Mouse (Mus musculus) intestine, embryonic 16.5 days (tissue): ENCODE results near the gene Rassf2. TPM values are rescaled to one million over a fixed set of nuclear protein-coding genes. Genes with fewer than 3 reads are reported as not detected.

Source experiments
- ATAC-seq: fragments of 200-750 bp; cut with Nextera tagmentation; 2 replicates; pipeline ENCODE4 v1.8.0; 2017; ENCODE audit warnings: moderate TSS enrichment, moderate library complexity
- H3K27ac ChIP-seq: fragments of 300-500 bp; sonication (generic); 2 replicates; pipeline ENCODE4 v1.5.1; 2014; ENCODE audit warnings: mild to moderate bottlenecking, low read length
- H3K27me3 ChIP-seq: fragments of 300-500 bp; sonication (generic); replicated peaks from 2 replicates; pipeline ENCODE4 v1.6.1; 2014; ENCODE audit warnings: low read length, control low read depth, mixed read lengths; ENCODE audit not compliant: control insufficient read depth, insufficient read depth
- H3K36me3 ChIP-seq: fragments of 300-500 bp; sonication (generic); 2 replicates; pipeline ENCODE4 v1.6.1; 2014; ENCODE audit warnings: low read length, control low read depth; ENCODE audit not compliant: control insufficient read depth, insufficient read depth
- H3K4me1 ChIP-seq: fragments of 300-500 bp; sonication (generic); 2 replicates; pipeline ENCODE4 v1.6.1; 2014; ENCODE audit warnings: low read length, control low read depth, mixed read lengths; ENCODE audit not compliant: control insufficient read depth, insufficient read depth
- H3K4me2 ChIP-seq: fragments of 300-500 bp; sonication (generic); 2 replicates; pipeline ENCODE4 v1.6.1; 2014; ENCODE audit warnings: low read depth, low read length, control low read depth
- H3K4me3 ChIP-seq: fragments of 300-500 bp; sonication (generic); 2 replicates; pipeline ENCODE4 v1.5.1; 2014; ENCODE audit warnings: mild to moderate bottlenecking, low read length
- H3K9ac ChIP-seq: fragments of 300-500 bp; sonication (generic); 2 replicates; pipeline ENCODE4 v1.6.1; 2014; ENCODE audit warnings: low read depth, low read length
- H3K9me3 ChIP-seq: fragments of 300-500 bp; sonication (generic); 2 replicates; pipeline ENCODE4 v1.6.1; 2016; ENCODE audit warnings: low read length, control low read depth; ENCODE audit not compliant: control insufficient read depth
- WGBS: fragments of 180-500 bp; shearing (Covaris S2); extraction: QIAGEN DNeasy Blood & Tissue Kit; methylation state at CpG from one replicate; pipeline ENCODE4 v1.1.7; 2014; 5-methylcytosine and 5-hydroxymethylcytosine counted together
- polyA plus RNA-seq: library from polyadenylated mRNA; unstranded; fragments of >200 nt; fragmentation: Nextera tagmentation; extraction: Ambion mirVana; gene quantifications from 2 replicates; pipeline ENCODE4 v1.2.1, GENCODE M21; 2015

Gene Rassf2
- polyA plus RNA-seq, 1 experiment from 2014 or later, result 8.2 TPM

DNA sequence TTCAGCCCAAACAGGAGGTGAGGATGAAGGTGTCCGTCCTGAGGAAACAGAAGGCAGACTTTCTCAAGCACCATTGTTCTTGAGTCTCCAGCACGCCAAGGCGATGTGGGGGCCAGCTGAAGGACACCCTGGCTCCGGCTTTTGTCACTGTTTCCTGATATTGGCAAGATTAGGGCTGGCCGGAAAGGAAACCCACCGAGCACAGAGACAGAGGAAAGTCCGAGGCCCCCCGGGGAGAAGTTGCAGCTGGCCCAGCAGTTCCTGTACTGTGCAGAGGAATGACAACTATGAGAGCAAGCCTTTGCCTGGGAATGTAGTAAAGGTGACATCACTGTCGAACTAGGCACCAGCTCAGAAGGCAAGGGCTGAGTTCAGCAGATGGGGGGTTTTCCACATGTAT is 49.2 kb downstream of the Rassf2 start:
- Histone ChIP-seq H3K9ac (peak overlapping the region; percentile 11; the same call in 1 of the 2 replicates), H3K4me1 (no peaks in the 10 kb centered on the region), H3K27me3 (no peaks in the 10 kb centered on the region), H3K27ac (peak overlapping the region; percentile 25; the same call in 1 of the 2 replicates), H3K9me3 (no peaks in the 10 kb centered on the region), H3K4me2 (no peak overlapping the region), H3K4me3 (no peak overlapping the region), H3K36me3 (no peaks in the 10 kb centered on the region)
- peak; percentile 73 for ATAC-seq
- WGBS, result 37% methylated on average over 9 of the region's 9 CpGs

DNA sequence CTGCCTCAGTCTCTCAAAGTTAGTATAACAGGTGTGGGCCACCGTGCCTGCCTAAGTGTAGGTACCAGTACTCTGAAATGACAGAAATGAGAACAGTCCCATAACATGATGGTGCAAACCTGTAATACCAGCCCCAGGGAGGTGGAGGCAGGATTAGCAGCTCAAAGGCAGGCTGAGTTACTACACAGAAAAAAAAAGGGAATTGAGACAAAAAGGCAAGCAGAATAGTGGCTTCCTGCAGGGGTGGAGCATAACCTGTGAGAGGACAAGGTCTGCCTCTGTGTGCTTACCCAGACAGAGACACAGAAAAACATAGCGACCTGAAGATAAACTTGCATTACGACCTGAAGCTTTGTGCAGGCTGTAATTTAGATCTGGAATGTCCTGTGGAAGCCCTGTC is 53.4 kb downstream of the Rassf2 start:
- WGBS, result 57% methylated on average over 3 of the region's 3 CpGs

DNA sequence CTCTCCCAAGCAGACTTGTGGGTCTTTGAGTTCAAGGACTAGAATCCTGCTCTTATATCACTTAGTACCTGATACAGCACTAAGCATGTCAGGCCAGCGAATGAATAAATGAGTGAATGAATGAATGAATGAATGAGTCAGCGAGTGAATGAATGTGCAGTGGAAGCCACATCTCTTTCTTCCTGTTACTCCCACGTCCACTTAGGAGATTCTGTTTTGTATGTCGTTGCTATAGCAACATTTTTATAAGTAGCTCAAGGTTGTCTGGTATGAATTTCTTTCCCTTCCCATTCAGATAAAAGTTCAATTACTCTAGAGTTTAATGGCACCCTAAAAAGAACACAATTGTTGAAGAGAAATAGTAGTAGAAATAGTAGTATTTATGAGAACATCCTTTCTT is 59.0 kb downstream of the Rassf2 start:
- Histone ChIP-seq H3K4me1 (no peaks in the 10 kb centered on the region), H3K9ac (no peak overlapping the region), H3K9me3 (no peaks in the 10 kb centered on the region), H3K4me2 (no peak overlapping the region), H3K36me3 (no peaks in the 10 kb centered on the region), H3K4me3 (no peak overlapping the region), H3K27ac (no peak overlapping the region), H3K27me3 (no peaks in the 10 kb centered on the region)
- ATAC-seq, result no peak
- 75% methylated on average over 4 of the region's 4 CpGs for WGBS

More for the DNA sequence above, 53.4 kb downstream of the Rassf2 start:
- H3K4me3 ChIP-seq, result no peak overlapping the region
- ATAC-seq, result no peak
- no peaks in the 10 kb centered on the region for H3K9me3 ChIP-seq
- no peaks in the 10 kb centered on the region for H3K4me1 ChIP-seq
- no peak overlapping the region for H3K27ac ChIP-seq
- no peaks in the 10 kb centered on the region for H3K27me3 ChIP-seq
- no peaks in the 10 kb centered on the region for H3K36me3 ChIP-seq
- no peak overlapping the region for H3K9ac ChIP-seq
- no peak overlapping the region for H3K4me2 ChIP-seq

DNA sequence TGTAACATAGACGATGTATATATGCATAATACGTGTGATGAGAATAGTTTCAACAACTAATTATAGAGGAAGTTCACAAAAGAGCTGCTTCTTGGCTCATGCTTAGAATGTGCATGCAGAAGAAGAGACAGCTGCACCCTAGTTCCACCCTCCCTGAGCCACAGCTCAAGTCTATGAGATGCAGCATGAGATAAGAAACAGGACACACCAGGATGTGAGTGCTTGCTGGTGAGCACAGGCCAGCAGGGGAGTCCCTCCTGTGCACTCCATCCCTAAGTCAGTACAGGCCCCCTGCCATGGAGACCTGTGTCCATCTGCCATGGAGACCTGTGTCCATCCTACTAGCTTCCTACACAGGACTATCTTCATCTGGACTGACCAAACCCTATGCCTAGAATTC is 59.5 kb downstream of the Rassf2 start:
- Histone ChIP-seq H3K27ac (no peak overlapping the region), H3K27me3 (no peaks in the 10 kb centered on the region), H3K4me1 (no peaks in the 10 kb centered on the region), H3K4me3 (no peak overlapping the region), H3K9me3 (no peaks in the 10 kb centered on the region), H3K4me2 (no peak overlapping the region), H3K36me3 (no peaks in the 10 kb centered on the region), H3K9ac (no peak overlapping the region)
- WGBS, result 95% methylated on average over 2 of the region's 2 CpGs
- ATAC-seq, result no peak

DNA sequence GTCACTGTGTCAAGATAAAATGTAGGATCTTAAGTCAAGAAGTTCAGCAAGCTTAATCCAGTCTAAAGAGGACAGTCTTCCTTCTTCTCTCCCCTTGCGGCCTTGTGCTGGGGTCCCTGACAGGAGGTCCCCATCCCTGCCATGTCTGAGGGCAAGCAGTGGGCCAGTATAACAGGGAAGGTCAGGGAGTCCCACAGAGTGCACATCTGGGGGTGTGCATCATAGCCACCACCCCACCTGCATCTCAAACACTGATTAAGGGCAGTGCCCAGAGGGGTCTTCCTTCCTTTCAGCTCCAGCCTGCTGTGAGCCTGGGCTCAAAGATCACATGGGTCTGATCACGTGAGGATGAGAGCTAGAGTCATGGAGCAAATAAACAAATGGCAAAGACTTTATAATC is 68.4 kb downstream of the Rassf2 start:
- no peak for ATAC-seq
- Histone ChIP-seq H3K9me3 (no peaks in the 10 kb centered on the region), H3K27me3 (no peaks in the 10 kb centered on the region), H3K4me2 (no peak overlapping the region), H3K4me3 (no peak overlapping the region), H3K27ac (no peak overlapping the region), H3K9ac (no peak overlapping the region), H3K36me3 (no peaks in the 10 kb centered on the region), H3K4me1 (no peaks in the 10 kb centered on the region)
- WGBS, result 69% methylated on average over 2 of the region's 2 CpGs

DNA sequence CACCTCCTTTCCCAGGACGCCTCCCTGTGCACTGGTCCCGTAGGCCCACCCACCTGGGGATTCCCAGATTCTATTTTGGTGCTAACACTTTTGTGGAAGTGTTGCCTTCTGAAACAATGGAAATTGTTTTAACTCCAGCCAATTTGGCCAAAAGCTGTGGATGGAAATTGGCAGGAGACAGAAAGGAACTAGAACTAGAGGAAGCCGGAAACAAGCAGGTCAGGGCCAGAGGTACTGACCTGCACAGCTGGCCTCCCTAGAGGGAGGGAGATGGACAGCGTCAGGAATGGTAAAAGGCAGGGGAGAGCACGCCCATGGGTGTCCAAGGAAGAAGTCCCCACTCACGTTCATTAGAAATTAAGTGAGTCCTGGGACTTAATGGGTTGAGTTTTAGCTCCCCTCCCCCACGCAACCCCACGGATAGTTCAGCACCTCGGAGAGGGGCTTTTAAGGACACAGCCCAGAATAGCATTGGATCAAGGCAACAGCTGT is 72.3 kb downstream of the Rassf2 start:
- 53% methylated on average over 9 of the region's 9 CpGs for WGBS

DNA sequence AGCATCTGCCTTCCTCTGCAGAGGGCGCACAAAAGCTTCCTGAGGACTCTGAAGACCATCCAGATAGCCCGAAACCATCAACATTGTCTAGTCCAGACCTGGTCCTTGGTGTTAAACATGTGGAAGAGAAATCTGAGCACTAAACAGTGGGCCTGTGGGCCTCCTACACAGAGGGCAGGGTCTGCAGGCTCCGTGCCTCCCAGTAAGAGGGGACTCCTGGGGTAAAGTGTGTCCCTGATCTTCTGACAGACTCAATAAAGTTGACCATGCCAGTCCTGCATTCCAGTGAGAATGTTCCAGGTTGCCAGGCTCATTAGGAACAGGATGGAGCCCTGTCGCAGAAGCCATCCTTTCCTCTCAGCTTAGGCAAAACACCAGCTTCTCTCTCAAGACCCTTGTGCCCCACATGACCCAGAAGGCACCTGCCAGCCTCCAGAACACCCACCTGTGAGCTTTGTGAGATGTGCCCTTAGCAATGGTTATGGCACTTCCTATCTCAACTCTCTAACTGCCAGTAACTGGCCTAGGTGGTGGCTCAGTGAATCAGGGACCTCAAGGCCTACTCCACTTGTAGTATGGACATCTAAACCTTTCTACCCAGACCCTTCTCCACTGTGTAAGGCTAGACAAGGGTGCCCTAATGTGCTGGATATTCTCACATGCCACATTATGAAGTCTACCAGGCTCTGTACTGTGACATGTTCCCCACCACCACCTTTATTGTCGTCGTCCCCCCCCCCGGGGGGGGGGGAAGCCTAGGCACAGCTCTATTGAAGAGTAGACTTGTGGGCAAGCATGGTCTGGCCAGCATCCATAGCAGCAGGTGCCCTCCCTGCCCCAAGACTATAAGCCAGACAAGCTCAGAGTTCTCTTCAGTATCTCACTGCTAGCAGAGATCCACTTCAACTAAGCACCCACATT is 73.5 kb downstream of the Rassf2 start:
- 78% methylated on average over 7 of the region's 7 CpGs for WGBS
- no peak for ATAC-seq
- H3K4me3 ChIP-seq, result no peak overlapping the region
- H3K4me2 ChIP-seq, result no peak overlapping the region
- peaks cover 17% of the 10 kb centered on the region; the same call in 1 of the 2 replicates for H3K27me3 ChIP-seq
- H3K9ac ChIP-seq, result no peak overlapping the region
- H3K27ac ChIP-seq, result no peak overlapping the region
- H3K9me3 ChIP-seq, result no peaks in the 10 kb centered on the region
- peaks cover 3% of the 10 kb centered on the region; the same call in 1 of the 2 replicates for H3K4me1 ChIP-seq
- no peaks in the 10 kb centered on the region for H3K36me3 ChIP-seq

More for the DNA sequence above, 72.3 kb downstream of the Rassf2 start:
- no peak overlapping the region for H3K9ac ChIP-seq
- H3K4me1 ChIP-seq, result peaks cover 3% of the 10 kb centered on the region; the same call in 1 of the 2 replicates
- H3K27ac ChIP-seq, result no peak overlapping the region
- no peaks in the 10 kb centered on the region for H3K9me3 ChIP-seq
- no peak overlapping the region for H3K4me3 ChIP-seq
- peaks cover 12% of the 10 kb centered on the region; the same call in 1 of the 2 replicates for H3K27me3 ChIP-seq
- no peaks in the 10 kb centered on the region for H3K36me3 ChIP-seq
- no peak overlapping the region for H3K4me2 ChIP-seq
- ATAC-seq, result no peak

DNA sequence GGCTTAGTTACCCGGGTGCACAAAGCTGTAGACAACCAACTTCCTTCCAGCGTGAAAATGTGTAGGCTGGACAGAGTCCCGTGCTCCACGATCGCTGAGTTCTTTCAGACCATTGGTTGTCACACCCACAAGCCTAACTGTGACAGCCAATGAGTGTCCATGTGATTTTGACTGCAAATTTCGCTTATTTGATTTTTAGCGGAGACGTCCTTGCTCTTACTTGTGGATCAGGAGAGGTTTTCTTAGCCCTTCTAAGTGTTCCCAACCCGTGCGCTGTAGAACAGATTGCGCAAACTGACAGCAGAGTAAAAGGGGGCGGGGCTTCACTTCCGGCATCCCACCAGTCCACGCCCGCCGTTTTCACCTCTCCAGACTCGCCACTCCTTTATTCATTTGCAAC is 74.8 kb downstream of the Rassf2 start:
- peaks cover 3% of the 10 kb centered on the region; the same call in 1 of the 2 replicates for H3K4me1 ChIP-seq
- peak; percentile 84 for ATAC-seq
- H3K9me3 ChIP-seq, result no peaks in the 10 kb centered on the region
- H3K36me3 ChIP-seq, result no peaks in the 10 kb centered on the region
- H3K9ac ChIP-seq, result no peak overlapping the region
- H3K4me3 ChIP-seq, result peak overlapping the region; percentile 41
- WGBS, result 3% methylated on average over 17 of the region's 17 CpGs
- peaks cover 17% of the 10 kb centered on the region; the same call in 1 of the 2 replicates for H3K27me3 ChIP-seq
- peak overlapping the region; percentile 62 for H3K4me2 ChIP-seq
- 0 out of 2 replicates have a peak overlapping the region, but pooled peaks have one; percentile 20 for H3K27ac ChIP-seq

DNA sequence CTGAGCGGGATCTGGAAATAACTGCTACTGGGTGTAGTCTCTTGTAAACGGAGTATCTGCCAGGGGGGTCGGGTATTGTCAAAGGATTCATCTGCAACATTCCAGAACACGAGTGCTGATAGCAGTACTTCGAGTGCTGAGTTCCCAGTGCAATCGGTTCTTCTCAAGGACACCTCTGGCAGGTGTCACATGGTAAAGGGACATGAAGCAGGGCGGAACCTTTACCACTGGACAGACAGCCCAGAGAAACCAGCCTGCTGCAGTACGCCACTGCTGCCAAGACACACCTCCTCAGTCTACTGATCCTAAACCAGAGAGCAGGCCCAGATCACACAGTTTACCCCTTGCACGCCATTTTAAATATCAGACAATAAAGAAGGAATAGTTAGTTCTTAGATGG is 75.2 kb downstream of the Rassf2 start:
- H3K9ac ChIP-seq, result no peak overlapping the region
- peaks cover 3% of the 10 kb centered on the region; the same call in 1 of the 2 replicates for H3K4me1 ChIP-seq
- WGBS, result 39% methylated on average over 9 of the region's 9 CpGs
- no peaks in the 10 kb centered on the region for H3K9me3 ChIP-seq
- peak; percentile 77 for ATAC-seq
- 0 out of 2 replicates have a peak overlapping the region, but pooled peaks have one; percentile 20 for H3K27ac ChIP-seq
- no peaks in the 10 kb centered on the region for H3K36me3 ChIP-seq
- H3K27me3 ChIP-seq, result peaks cover 17% of the 10 kb centered on the region; the same call in 1 of the 2 replicates
- H3K4me2 ChIP-seq, result peak overlapping the region; percentile 62
- peak overlapping the region; percentile 41 for H3K4me3 ChIP-seq
